Mouse (Mus musculus): ENCODE results near the gene Cited1.

Cited1 gene

DNA sequence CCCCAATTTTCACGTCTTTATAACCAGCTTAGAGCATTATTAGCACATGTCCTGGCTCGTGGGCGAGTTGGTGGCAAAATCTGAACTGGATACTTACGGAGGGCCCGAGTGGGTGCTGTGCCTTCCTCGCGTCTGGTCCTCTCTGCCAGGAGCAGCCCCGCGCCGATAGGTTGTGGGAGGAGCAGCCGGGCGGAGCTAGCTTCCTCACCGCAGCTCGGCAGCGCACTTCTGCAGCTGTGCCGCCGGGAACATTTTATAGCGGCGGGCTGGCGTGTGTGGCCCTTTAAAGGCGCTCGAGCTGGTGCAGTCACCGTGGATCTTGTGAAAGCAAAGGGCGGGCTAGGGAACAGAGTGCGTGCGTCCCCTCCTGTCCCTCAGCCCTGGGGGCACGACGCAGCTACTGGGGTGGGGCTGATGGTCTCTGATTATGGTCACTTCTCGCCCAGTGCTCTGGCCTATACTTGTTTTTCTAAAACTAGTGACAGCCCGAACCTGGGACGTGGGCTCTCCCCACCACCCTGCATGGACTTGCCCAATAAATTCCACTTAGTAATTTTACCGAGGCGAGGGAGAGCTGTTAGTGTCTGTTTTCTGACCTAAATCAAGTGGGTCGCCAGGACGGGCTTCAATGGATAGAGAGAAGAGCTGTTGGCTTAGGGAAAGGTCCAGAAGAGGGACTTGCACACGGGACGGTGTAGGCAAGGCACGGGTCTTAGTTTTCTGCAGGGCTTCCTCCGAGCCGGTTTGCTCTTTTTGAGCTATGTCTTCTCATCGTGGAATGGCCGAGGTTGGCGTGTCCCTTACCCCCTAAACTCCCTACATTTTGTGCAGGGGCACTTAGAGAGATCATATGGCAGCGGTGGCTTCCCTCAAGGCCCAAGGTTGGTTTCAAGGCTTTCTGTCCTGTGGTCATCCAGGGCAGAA lies at the start of gene Cited1:
Cited1 (minus strand) TSS at position 245 of the 924 bp plus-strand sequence.
- peak; percentile 47 for DNase-seq

- no peak for DNase-seq
Observed at GRCm38 (mm10) chrX:102284889-102285288, 32.9 kb upstream of the Cited1 start.

DNA sequence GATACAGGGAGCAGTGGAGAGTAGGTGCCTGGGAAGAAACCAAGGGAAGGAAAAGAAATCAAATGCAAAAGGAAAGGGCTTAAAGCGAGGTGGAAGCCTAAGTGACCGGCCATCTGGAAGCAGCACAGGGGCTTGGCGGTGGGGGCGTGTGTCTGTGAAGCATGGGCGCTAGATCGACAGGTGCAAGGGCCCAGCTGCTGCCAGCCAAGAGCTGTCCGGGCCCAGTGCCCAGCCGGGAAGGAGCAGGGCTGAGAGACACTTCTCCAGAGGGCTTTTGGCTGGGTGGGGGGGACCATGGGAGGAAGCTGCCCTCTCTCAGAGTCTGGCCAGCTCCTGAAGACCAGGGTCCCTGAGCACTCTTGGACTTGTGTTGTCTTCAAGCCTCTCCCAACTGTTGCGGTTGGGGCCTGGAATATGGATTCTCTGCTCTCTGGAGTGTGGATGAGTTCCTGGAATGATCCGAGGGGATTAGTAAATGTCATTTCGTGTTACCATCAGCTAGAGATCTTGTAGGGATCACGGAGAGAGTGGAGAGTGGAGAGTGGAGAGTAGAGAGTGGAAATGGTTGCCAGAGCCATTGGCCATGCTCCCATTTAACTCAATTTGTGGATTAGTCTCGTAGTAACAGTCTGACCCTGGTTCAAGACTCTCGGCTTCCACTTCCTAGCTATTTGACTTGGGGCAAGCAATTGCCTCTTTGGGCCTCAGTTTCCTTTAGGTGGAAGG lies 10.8 kb upstream of the Cited1 start:
- DNase-seq: no peak

GRCm38 (mm10) chrX:102259772-102260171 lies 7.8 kb upstream of the Cited1 start:
- DNase-seq: no peak

GRCm38 (mm10) chrX:102253892-102254291 lies 1.9 kb upstream of the Cited1 start:
- no peak for DNase-seq

GRCm38 (mm10) chrX:102251221-102251936 lies 602 bp downstream of the Cited1 start:
- DNase-seq: peak; percentile 13

- no peak for DNase-seq
Observed at GRCm38 (mm10) chrX:102250891-102251170, 1.1 kb downstream of the Cited1 start.

GRCm38 (mm10) chrX:102250150-102250890 lies 1.7 kb downstream of the Cited1 start:
- DNase-seq: peak; percentile 16

- no peak for DNase-seq
Observed at GRCm38 (mm10) chrX:102244334-102244733, 7.6 kb downstream of the Cited1 start.

- peak; percentile 41 for DNase-seq
Observed at GRCm38 (mm10) chrX:102219126-102219525, 32.9 kb downstream of the Cited1 start.

GRCm38 (mm10) chrX:102215356-102215755 lies 36.6 kb downstream of the Cited1 start:
- DNase-seq: peak; percentile 25
